Mouse (Mus musculus): Measurements from ENCODE around the gene Olfr243. TPM values are rescaled to one million over a fixed set of nuclear protein-coding genes. Genes with fewer than 3 reads are reported as not detected.

Gene Olfr243
- not detected for polyA plus RNA-seq (2014; fragmentation: Illumina TruSeq; extraction: RNeasy Lipid Tissue Mini Kit (QIAGEN cat#74804); ENCODE audit: low read depth, low replicate concordance)

DNA sequence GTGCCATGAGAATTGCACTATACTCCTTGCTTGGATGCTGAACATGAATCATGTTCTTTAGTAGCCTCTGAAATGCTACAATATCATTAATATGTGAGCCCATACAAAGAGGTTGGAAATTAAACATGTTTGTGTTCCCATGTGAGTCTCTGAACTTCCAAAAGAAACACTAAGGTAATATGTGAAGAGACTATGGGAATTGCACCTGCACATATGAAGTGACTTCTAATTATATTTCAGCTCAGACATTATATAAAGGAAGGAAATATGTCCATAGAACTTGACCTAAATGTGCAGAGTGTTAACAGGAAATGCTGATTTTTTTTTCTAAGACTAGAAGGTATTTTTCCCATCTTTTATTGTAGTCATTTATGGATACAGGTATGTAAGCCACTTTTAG lies at the start of gene Olfr243:
TSS of gene Olfr243 (plus strand) at position 301 of the 400 bp plus-strand sequence.

DNA sequence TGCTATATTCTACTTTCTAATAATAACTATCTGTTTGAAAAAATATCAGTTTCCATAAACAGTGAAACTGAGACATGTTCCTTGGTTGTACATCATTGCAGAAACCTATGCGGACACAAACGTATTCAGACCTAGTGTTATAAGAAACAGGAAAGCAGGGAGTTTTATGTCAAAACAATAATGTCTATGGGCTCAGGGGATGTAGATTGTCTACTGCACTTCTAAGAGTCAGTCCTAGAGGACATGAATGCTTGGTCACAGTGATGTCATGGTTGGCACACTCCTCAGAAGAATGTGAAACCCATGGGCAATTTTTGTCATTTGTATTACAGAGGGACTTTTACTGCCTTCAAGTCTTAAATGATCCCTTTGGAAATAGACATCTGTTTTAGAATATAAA lies 43.4 kb upstream of the Olfr243 start, which contains the start of gene Olfr624:
TSS of gene Olfr624 (minus strand) at position 101 of the 400 bp plus-strand sequence.

DNA sequence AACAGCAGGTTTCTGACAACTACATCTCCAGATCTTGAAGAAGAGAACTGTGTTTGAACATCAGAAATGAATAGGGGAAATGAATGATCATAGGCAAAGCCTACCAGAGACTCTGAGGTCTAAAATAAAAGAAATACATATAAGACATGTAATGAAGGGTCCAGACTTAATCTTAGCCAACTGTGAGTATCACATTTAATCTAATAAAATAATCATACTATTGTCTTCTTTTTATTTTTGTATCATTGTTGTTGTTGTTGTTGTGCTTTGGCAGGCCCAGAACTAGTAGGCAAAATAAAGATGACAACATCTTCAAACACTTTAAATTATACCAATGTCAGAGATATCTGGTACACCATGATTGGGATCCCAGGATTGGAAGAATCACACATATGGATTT lies 32.1 kb upstream of the Olfr243 start, which contains the start of gene Olfr625-ps1:
TSS of gene Olfr625-ps1 (plus strand) at position 301 of the 400 bp plus-strand sequence.

DNA sequence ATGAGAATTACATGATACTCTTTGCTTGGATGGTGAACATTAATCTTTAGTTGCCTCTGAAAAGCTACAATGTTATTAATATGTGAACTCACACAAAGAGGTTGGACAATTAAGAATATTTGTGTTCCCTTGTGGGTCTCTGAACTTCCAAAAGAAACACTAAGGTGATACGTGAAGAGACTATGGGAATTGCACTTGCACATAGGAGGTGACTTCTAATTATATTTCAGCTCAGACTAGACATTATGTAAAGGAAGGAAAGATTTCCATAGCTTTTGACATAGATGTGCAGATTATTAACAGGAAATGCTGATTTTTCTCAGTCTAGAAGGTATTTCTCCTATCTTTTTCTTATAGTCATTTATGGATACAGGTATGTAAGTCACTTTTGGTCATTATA lies 15.6 kb downstream of the Olfr243 start, which contains the start of gene Olfr628:
TSS of gene Olfr628 (plus strand) at position 301 of the 400 bp plus-strand sequence.

GRCm38 (mm10) chr7:103744843-103745242 lies 30.4 kb downstream of the Olfr243 start, which contains the start of gene Olfr629:
Olfr629 (minus strand) TSS chr7:103744943.

DNA sequence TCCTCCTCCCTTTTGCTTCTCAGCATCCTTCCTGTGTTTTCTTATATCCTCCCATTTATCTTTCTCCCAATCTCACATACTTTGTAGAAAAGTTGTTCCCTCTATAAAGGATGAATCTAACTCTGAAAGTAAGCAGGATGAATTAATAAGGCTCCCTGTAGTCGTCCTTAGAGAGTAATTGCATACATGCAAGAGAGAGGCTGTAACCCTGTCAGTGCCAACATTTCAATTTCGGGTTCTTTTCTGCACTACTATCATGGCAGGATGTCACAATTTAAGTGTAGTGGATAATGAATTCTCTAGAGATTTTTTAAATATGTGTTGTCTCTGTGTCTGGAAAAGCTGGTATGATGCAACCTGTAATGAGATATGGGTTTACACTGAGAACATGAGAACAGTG lies 42.8 kb downstream of the Olfr243 start, which contains the start of gene Olfr630:
TSS of gene Olfr630 (minus strand) at position 101 of the 400 bp plus-strand sequence.

Other genes with a start within 250 kb of the Olfr243 start
- gene Olfr608, start 244.8 kb upstream of the Olfr243 start, polyA plus RNA-seq (2014; fragmentation: Illumina TruSeq; extraction: RNeasy Lipid Tissue Mini Kit (QIAGEN cat#74804); ENCODE audit: low read depth, low replicate concordance), result not detected
- not detected for gene Olfr609, start 216.6 kb upstream of the Olfr243 start, polyA plus RNA-seq (2014; fragmentation: Illumina TruSeq; extraction: RNeasy Lipid Tissue Mini Kit (QIAGEN cat#74804); ENCODE audit: low read depth, low replicate concordance)
- gene Olfr610, start 202.5 kb upstream of the Olfr243 start, polyA plus RNA-seq (2014; fragmentation: Illumina TruSeq; extraction: RNeasy Lipid Tissue Mini Kit (QIAGEN cat#74804); ENCODE audit: low read depth, low replicate concordance), result not detected
- not detected for gene Olfr611, start 193.8 kb upstream of the Olfr243 start, polyA plus RNA-seq (2014; fragmentation: Illumina TruSeq; extraction: RNeasy Lipid Tissue Mini Kit (QIAGEN cat#74804); ENCODE audit: low read depth, low replicate concordance)
- not detected for gene Olfr612, start 172.0 kb upstream of the Olfr243 start, polyA plus RNA-seq (2014; fragmentation: Illumina TruSeq; extraction: RNeasy Lipid Tissue Mini Kit (QIAGEN cat#74804); ENCODE audit: low read depth, low replicate concordance)
- gene Olfr613, start 166.6 kb upstream of the Olfr243 start, polyA plus RNA-seq (2014; fragmentation: Illumina TruSeq; extraction: RNeasy Lipid Tissue Mini Kit (QIAGEN cat#74804); ENCODE audit: low read depth, low replicate concordance), result not detected
- not detected for gene Olfr615, start 158.6 kb upstream of the Olfr243 start, polyA plus RNA-seq (2014; fragmentation: Illumina TruSeq; extraction: RNeasy Lipid Tissue Mini Kit (QIAGEN cat#74804); ENCODE audit: low read depth, low replicate concordance)
- gene Olfr616, start 145.5 kb upstream of the Olfr243 start, polyA plus RNA-seq (2014; fragmentation: Illumina TruSeq; extraction: RNeasy Lipid Tissue Mini Kit (QIAGEN cat#74804); ENCODE audit: low read depth, low replicate concordance), result not detected
- gene Olfr617, start 141.6 kb upstream of the Olfr243 start, polyA plus RNA-seq (2014; fragmentation: Illumina TruSeq; extraction: RNeasy Lipid Tissue Mini Kit (QIAGEN cat#74804); ENCODE audit: low read depth, low replicate concordance), result not detected
- not detected for gene Olfr618, start 124.6 kb upstream of the Olfr243 start, polyA plus RNA-seq (2014; fragmentation: Illumina TruSeq; extraction: RNeasy Lipid Tissue Mini Kit (QIAGEN cat#74804); ENCODE audit: low read depth, low replicate concordance)
- not detected for gene Olfr619, start 114.1 kb upstream of the Olfr243 start, polyA plus RNA-seq (2014; fragmentation: Illumina TruSeq; extraction: RNeasy Lipid Tissue Mini Kit (QIAGEN cat#74804); ENCODE audit: low read depth, low replicate concordance)
- gene Olfr620, start 102.1 kb upstream of the Olfr243 start, polyA plus RNA-seq (2014; fragmentation: Illumina TruSeq; extraction: RNeasy Lipid Tissue Mini Kit (QIAGEN cat#74804); ENCODE audit: low read depth, low replicate concordance), result not detected
- not detected for gene Olfr622, start 72.0 kb upstream of the Olfr243 start, polyA plus RNA-seq (2014; fragmentation: Illumina TruSeq; extraction: RNeasy Lipid Tissue Mini Kit (QIAGEN cat#74804); ENCODE audit: low read depth, low replicate concordance)
- not detected for gene Olfr623, start 51.0 kb upstream of the Olfr243 start, polyA plus RNA-seq (2014; fragmentation: Illumina TruSeq; extraction: RNeasy Lipid Tissue Mini Kit (QIAGEN cat#74804); ENCODE audit: low read depth, low replicate concordance)
- gene Olfr624, start 43.5 kb upstream of the Olfr243 start, polyA plus RNA-seq (2014; fragmentation: Illumina TruSeq; extraction: RNeasy Lipid Tissue Mini Kit (QIAGEN cat#74804); ENCODE audit: low read depth, low replicate concordance), result 0.44 TPM
- gene Olfr625-ps1, start 32.0 kb upstream of the Olfr243 start, polyA plus RNA-seq (2014; fragmentation: Illumina TruSeq; extraction: RNeasy Lipid Tissue Mini Kit (QIAGEN cat#74804); ENCODE audit: low read depth, low replicate concordance), result not detected
- not detected for gene Olfr628, start 15.7 kb downstream of the Olfr243 start, polyA plus RNA-seq (2014; fragmentation: Illumina TruSeq; extraction: RNeasy Lipid Tissue Mini Kit (QIAGEN cat#74804); ENCODE audit: low read depth, low replicate concordance)
- not detected for gene Olfr629, start 30.3 kb downstream of the Olfr243 start, polyA plus RNA-seq (2014; fragmentation: Illumina TruSeq; extraction: RNeasy Lipid Tissue Mini Kit (QIAGEN cat#74804); ENCODE audit: low read depth, low replicate concordance)
- gene Olfr630, start 42.7 kb downstream of the Olfr243 start, polyA plus RNA-seq (2014; fragmentation: Illumina TruSeq; extraction: RNeasy Lipid Tissue Mini Kit (QIAGEN cat#74804); ENCODE audit: low read depth, low replicate concordance), result not detected
- not detected for gene Olfr69, start 56.9 kb downstream of the Olfr243 start, polyA plus RNA-seq (2014; fragmentation: Illumina TruSeq; extraction: RNeasy Lipid Tissue Mini Kit (QIAGEN cat#74804); ENCODE audit: low read depth, low replicate concordance)
- not detected for gene Olfr68, start 65.0 kb downstream of the Olfr243 start, polyA plus RNA-seq (2014; fragmentation: Illumina TruSeq; extraction: RNeasy Lipid Tissue Mini Kit (QIAGEN cat#74804); ENCODE audit: low read depth, low replicate concordance)
- gene Olfr67, start 77.2 kb downstream of the Olfr243 start, polyA plus RNA-seq (2014; fragmentation: Illumina TruSeq; extraction: RNeasy Lipid Tissue Mini Kit (QIAGEN cat#74804); ENCODE audit: low read depth, low replicate concordance), result not detected
- gene Hbb-bt, start 99.3 kb downstream of the Olfr243 start, polyA plus RNA-seq (2014; fragmentation: Illumina TruSeq; extraction: RNeasy Lipid Tissue Mini Kit (QIAGEN cat#74804); ENCODE audit: low read depth, low replicate concordance), result 7.4 TPM
- 99.3 TPM for gene Hbb-bs, start 113.4 kb downstream of the Olfr243 start, polyA plus RNA-seq (2014; fragmentation: Illumina TruSeq; extraction: RNeasy Lipid Tissue Mini Kit (QIAGEN cat#74804); ENCODE audit: low read depth, low replicate concordance)
- gene Hbb-bh2, start 125.8 kb downstream of the Olfr243 start, polyA plus RNA-seq (2014; fragmentation: Illumina TruSeq; extraction: RNeasy Lipid Tissue Mini Kit (QIAGEN cat#74804); ENCODE audit: low read depth, low replicate concordance), result not detected
- not detected for gene Hbb-bh1, start 128.5 kb downstream of the Olfr243 start, polyA plus RNA-seq (2014; fragmentation: Illumina TruSeq; extraction: RNeasy Lipid Tissue Mini Kit (QIAGEN cat#74804); ENCODE audit: low read depth, low replicate concordance)
- not detected for gene Hbb-y, start 138.5 kb downstream of the Olfr243 start, polyA plus RNA-seq (2014; fragmentation: Illumina TruSeq; extraction: RNeasy Lipid Tissue Mini Kit (QIAGEN cat#74804); ENCODE audit: low read depth, low replicate concordance)
- not detected for gene Olfr66, start 171.6 kb downstream of the Olfr243 start, polyA plus RNA-seq (2014; fragmentation: Illumina TruSeq; extraction: RNeasy Lipid Tissue Mini Kit (QIAGEN cat#74804); ENCODE audit: low read depth, low replicate concordance)
- not detected for gene Olfr64, start 179.8 kb downstream of the Olfr243 start, polyA plus RNA-seq (2014; fragmentation: Illumina TruSeq; extraction: RNeasy Lipid Tissue Mini Kit (QIAGEN cat#74804); ENCODE audit: low read depth, low replicate concordance)
- not detected for gene Olfr65, start 188.8 kb downstream of the Olfr243 start, polyA plus RNA-seq (2014; fragmentation: Illumina TruSeq; extraction: RNeasy Lipid Tissue Mini Kit (QIAGEN cat#74804); ENCODE audit: low read depth, low replicate concordance)
- gene Olfr631, start 214.2 kb downstream of the Olfr243 start, polyA plus RNA-seq (2014; fragmentation: Illumina TruSeq; extraction: RNeasy Lipid Tissue Mini Kit (QIAGEN cat#74804); ENCODE audit: low read depth, low replicate concordance), result not detected
- not detected for gene Olfr632, start 219.7 kb downstream of the Olfr243 start, polyA plus RNA-seq (2014; fragmentation: Illumina TruSeq; extraction: RNeasy Lipid Tissue Mini Kit (QIAGEN cat#74804); ENCODE audit: low read depth, low replicate concordance)
- not detected for gene Olfr633, start 229.8 kb downstream of the Olfr243 start, polyA plus RNA-seq (2014; fragmentation: Illumina TruSeq; extraction: RNeasy Lipid Tissue Mini Kit (QIAGEN cat#74804); ENCODE audit: low read depth, low replicate concordance)

All from kidney, adult 10 weeks (tissue).